Mouse (Mus musculus) central nervous system, embryonic 14 days (tissue): Measurements from ENCODE around the gene B3galnt2. TPM values are rescaled to one million over a fixed set of nuclear protein-coding genes. Genes with fewer than 3 reads are reported as not detected.

Experiments used
- polyA plus RNA-seq: library from polyadenylated mRNA; depleted of rRNA; stranded (reverse); fragments of >200 nt; gene quantifications from 2 replicates; pipeline ENCODE4 v1.2.3, GENCODE M21; 2012; rRNA removed

Gene B3galnt2
- 35.4 and 41.7 TPM in 2 replicates for polyA plus RNA-seq

DNA sequence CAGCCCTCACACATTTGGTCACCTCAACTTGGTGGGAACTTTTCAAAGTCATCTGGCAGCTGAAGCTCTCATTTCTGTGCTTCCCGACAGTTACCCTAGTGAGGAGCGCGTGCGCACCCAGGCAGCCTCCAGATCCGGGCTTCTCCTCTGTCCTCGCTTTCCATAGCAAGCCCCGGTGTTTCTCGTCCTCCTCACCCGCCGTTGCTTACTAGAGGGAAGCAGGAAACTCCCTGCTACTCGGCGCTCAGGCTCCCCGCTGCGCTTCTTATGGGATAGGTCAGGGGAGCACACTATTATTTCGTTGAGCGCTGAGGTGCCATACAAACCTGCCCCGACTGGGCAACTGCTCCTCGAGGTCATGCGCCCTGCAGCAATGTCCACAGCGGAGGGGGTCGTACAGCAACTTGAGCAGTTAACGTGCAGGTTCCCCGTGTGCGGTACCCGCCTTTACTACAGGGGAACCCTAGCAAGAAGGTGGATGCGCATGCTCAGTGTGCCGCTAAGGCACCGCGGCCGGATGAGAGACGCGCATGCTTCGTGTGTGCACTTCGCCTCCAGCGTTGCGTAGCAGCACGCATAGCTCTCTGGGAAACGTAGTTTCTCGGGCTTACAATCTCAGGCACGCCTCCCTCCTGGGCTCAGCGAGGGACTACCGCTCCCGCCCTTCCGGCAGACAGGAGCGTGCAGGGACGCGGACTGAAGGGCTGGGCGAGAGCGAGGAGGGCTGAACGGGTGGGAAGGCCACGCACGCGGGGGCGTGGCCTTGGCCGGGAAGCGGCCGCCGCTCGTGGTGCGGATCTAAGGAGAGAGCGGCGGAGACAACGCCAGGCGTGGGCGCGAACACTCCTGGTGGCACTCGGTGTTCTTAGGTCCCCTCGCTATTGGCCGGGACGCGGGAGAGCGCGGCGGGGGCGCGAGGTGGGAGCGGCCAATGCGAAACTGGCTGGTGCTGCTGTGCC, at the start of gene B3galnt2:
Gene B3galnt2 (plus strand): TSS at position 596 of the 959 bp plus-strand sequence.

DNA sequence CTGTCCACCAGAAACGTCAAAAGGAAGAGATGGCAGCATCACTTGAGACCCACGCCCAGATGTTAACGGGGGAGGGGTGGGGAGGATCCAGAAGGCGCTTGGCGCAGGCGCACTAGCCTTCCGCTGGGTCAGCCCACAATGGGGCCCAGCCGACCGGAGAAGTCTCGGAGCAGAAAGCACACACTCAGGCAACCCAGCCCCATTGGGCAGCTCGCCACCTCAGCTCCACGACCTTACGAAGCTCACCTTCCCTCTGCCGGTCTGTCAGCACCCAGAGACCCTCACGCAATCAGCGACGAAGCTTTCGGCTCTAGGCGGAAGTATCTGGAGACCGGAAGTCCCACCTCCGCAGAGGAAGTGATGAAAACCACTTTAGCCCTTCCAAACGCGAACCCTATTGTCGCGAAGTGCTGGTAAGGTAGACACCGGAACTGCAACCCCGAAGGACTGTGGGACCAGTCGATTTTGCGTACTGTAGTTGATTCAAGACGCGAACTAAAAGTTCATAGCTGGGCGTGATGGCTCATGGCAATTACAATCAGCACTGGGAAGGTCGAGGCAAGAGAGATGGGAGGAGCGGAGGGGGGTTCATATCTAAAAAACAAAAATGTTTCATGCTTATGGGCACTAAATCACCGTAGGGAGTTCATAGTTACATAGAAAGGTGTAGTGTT, 85.2 kb downstream of the B3galnt2 start, which contains the start of gene Tbce:
Gene Tbce (minus strand): TSS at position 347 of the 674 bp plus-strand sequence.

Other genes with a start within 250 kb of the B3galnt2 start
- 18.0 and 18.1 TPM in 2 replicates for gene Gng4, start 170.4 kb upstream of the B3galnt2 start, polyA plus RNA-seq
- 203 and 210 TPM in 2 replicates for gene Tbce, start 85.2 kb downstream of the B3galnt2 start, polyA plus RNA-seq
- gene Arid4b, start 108.8 kb downstream of the B3galnt2 start, polyA plus RNA-seq, result 31.0 and 32.8 TPM in 2 replicates
- 39.0 and 42.6 TPM in 2 replicates for gene Ggps1, start 109.0 kb downstream of the B3galnt2 start, polyA plus RNA-seq